Mouse (Mus musculus) midbrain, postnatal 0 days (tissue): ENCODE measurements at regions not wholly inside any gene's neighbourhood (a gene's known extent, or its start where the extent isn't known, plus 50 kb on each side); places are given as distances from the start of the nearest gene placed in this dataset.

Experiments used
- ATAC-seq: fragments of 200-750 bp; cut with Nextera tagmentation; 2 replicates; pipeline ENCODE4 v1.8.0; 2017; ENCODE audit warnings: moderate number of reproducible peaks, mild to moderate bottlenecking, moderate TSS enrichment, moderate library complexity; ENCODE audit not compliant: low FRiP score
- DNase-seq: peaks from one replicate; pipeline ENCODE4 v3.0.0-alpha.2; 2015; ENCODE audit warnings: low spot score
- H3K27ac ChIP-seq: fragments of 300-500 bp; sonication (generic); 2 replicates; pipeline ENCODE4 v1.5.1; 2014; ENCODE audit warnings: low read depth, mild to moderate bottlenecking, low read length, mixed read lengths
- H3K27me3 ChIP-seq: fragments of 300-500 bp; sonication (generic); 2 replicates; pipeline ENCODE4 v1.6.1; 2014; ENCODE audit warnings: low read length, control low read depth, mixed read lengths; ENCODE audit not compliant: insufficient read depth
- H3K36me3 ChIP-seq: fragments of 300-500 bp; sonication (generic); 2 replicates; pipeline ENCODE4 v1.6.1; 2014; ENCODE audit warnings: low read length, control low read depth, mixed read lengths; ENCODE audit not compliant: insufficient read depth
- H3K4me1 ChIP-seq: fragments of 300-500 bp; sonication (generic); 2 replicates; pipeline ENCODE4 v1.6.1; 2014; ENCODE audit warnings: mild to moderate bottlenecking, control low read depth, antibody characterized with exemption, low read length, mixed read lengths; ENCODE audit not compliant: insufficient read depth
- H3K4me2 ChIP-seq: fragments of 300-500 bp; sonication (generic); 2 replicates; pipeline ENCODE4 v1.6.1; 2014; ENCODE audit warnings: low read depth, mild to moderate bottlenecking, low read length, mixed read lengths; ENCODE audit not compliant: poor library complexity, severe bottlenecking
- H3K4me3 ChIP-seq: fragments of 300-500 bp; sonication (generic); 2 replicates; pipeline ENCODE4 v1.5.1; 2014; ENCODE audit warnings: low read depth, mild to moderate bottlenecking, low read length, moderate library complexity
- H3K9ac ChIP-seq: fragments of 300-500 bp; sonication (generic); replicated peaks from 2 replicates; pipeline ENCODE4 v1.6.1; 2014; ENCODE audit warnings: mild to moderate bottlenecking, low read length, moderate library complexity, mixed read lengths; ENCODE audit not compliant: poor library complexity, severe bottlenecking
- H3K9me3 ChIP-seq: fragments of 300-500 bp; sonication (generic); 2 replicates; pipeline ENCODE4 v1.6.1; 2016; ENCODE audit warnings: low read length, control low read depth
- CTCF ChIP-seq: IDR thresholded peaks from 2 replicates; pipeline ENCODE4 v1.5.1; 2016; ENCODE audit warnings: antibody characterized with exemption, mild to moderate bottlenecking
- WGBS: fragments of 180-500 bp; shearing (Covaris S2); extraction: QIAGEN DNeasy Blood & Tissue Kit; methylation state at CpG from one replicate; pipeline ENCODE4 v1.1.7; 2014; 5-methylcytosine and 5-hydroxymethylcytosine counted together

- no peak overlapping the region for H3K4me2 ChIP-seq
- no peak overlapping the region for H3K4me3 ChIP-seq
- H3K36me3 ChIP-seq = no peaks in the 10 kb centered on the region
- no peaks in the 10 kb centered on the region for H3K9me3 ChIP-seq
- no peaks in the 10 kb centered on the region for H3K4me1 ChIP-seq
- no peak overlapping the region for H3K27ac ChIP-seq
- TF ChIP-seq CTCF = no peak
- DNase-seq = no peak
- H3K27me3 ChIP-seq = no peaks in the 10 kb centered on the region
- WGBS = 91% methylated on average over 8 of the region's 8 CpGs
- no peak overlapping the region for H3K9ac ChIP-seq
- ATAC-seq = no peak
Observed at GRCm38 (mm10) chr9:117693001-117693400, 63.3 kb upstream of the Rbms3 start.

DNA sequence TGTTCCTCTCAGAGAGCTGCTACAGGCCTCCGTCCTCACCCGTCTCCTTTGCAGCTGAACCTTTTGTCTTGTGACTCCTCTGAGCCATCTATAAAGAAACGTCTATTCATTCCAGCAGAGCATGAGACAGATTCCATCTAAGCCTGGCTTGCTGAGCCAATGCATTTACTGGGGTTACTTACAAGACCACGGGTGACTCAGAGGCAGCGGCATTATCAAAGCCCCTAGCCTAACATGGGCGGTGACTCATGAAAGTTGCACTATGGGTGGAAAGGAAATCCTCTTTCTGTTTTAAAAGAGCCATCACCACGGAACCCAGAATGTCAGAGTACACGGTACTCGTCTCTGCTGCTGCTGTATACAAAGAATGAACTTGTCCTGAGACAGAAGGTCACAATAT lies 62.8 kb upstream of the Rbms3 start:
- H3K27me3 ChIP-seq = no peaks in the 10 kb centered on the region
- no peak for TF ChIP-seq CTCF
- H3K9ac ChIP-seq = no peak overlapping the region
- 30% methylated on average over 9 of the region's 9 CpGs for WGBS
- no peaks in the 10 kb centered on the region for H3K36me3 ChIP-seq
- no peak overlapping the region for H3K4me3 ChIP-seq
- ATAC-seq (no peak), DNase-seq (no peak)
- no peak overlapping the region for H3K4me2 ChIP-seq
- no peaks in the 10 kb centered on the region for H3K4me1 ChIP-seq
- H3K9me3 ChIP-seq = no peaks in the 10 kb centered on the region
- H3K27ac ChIP-seq = no peak overlapping the region

GRCm38 (mm10) chr9:117689946-117690345 lies 60.2 kb upstream of the Rbms3 start:
- TF ChIP-seq CTCF = no peak
- H3K27me3 ChIP-seq = no peaks in the 10 kb centered on the region
- H3K4me3 ChIP-seq = no peak overlapping the region
- H3K27ac ChIP-seq = no peak overlapping the region
- H3K9ac ChIP-seq = no peak overlapping the region
- no peak for DNase-seq
- WGBS = 77% methylated on average over 4 of the region's 4 CpGs
- no peaks in the 10 kb centered on the region for H3K36me3 ChIP-seq
- no peaks in the 10 kb centered on the region for H3K9me3 ChIP-seq
- no peak overlapping the region for H3K4me2 ChIP-seq
- H3K4me1 ChIP-seq = no peaks in the 10 kb centered on the region
- ATAC-seq = no peak
